Mouse (Mus musculus) left cerebral cortex, postnatal 14 days (tissue): ENCODE results near the gene Ptrh1. TPM values are rescaled to one million over a fixed set of nuclear protein-coding genes. Genes with fewer than 3 reads are reported as not detected.

Experiments used
- DNase-seq, 2 experiments: peaks; one replicate each; pipeline ENCODE4 v3.0.0; 2021 to 2022; ENCODE audit warnings: low spot score in 2 of 2, mixed read lengths in 1 of 2
- intact Hi-C: fragments of 180-260 bp; cut with DNase I; formaldehyde crosslinking; loops from one replicate; pipeline ENCODE4 v1.15.1; 2025
- total RNA-seq, 2 experiments: library from RNA; stranded (reverse); gene quantifications; 2 replicates each; pipeline ENCODE4 v1.2.3; 2021

Gene Ptrh1
- total RNA-seq, 2 experiments from 2014 or later = 6.1 to 7.6 TPM

- no peak for DNase-seq
- intact Hi-C loops = no loop called here
Observed at GRCm38 (mm10) chr2:32825796-32826195, 50.2 kb downstream of the Ptrh1 start.

Other genes with a start within 250 kb of the Ptrh1 start
- 10 to 100 TPM; 35.2 to 44.4 TPM for gene Fam102a, start 240.5 kb upstream of the Ptrh1 start, total RNA-seq
- gene Dpm2, start 204.9 kb upstream of the Ptrh1 start, total RNA-seq = 10 to 100 TPM; 78.7 to 86.3 TPM
- gene Pip5kl1, start 201.0 kb upstream of the Ptrh1 start, total RNA-seq = 10 to 100 TPM; 12.7 to 14.3 TPM
- 1 to 10 TPM in 1 of 2 experiments, under 1 TPM in 1; 0.86 to 1.1 TPM for gene 9430097D07Rik, start 200.1 kb upstream of the Ptrh1 start, total RNA-seq
- 10 to 100 TPM; 36.2 to 38.4 TPM for gene St6galnac4, start 188.7 kb upstream of the Ptrh1 start, total RNA-seq
- gene St6galnac6, start 176.1 kb upstream of the Ptrh1 start, total RNA-seq = 100 to 1,000 TPM; 110 to 114 TPM
- gene Ak1, start 154.0 kb upstream of the Ptrh1 start, total RNA-seq = 100 to 1,000 TPM; 162 to 164 TPM
- 10 to 100 TPM; 30.7 to 34.5 TPM for gene Eng, start 129.2 kb upstream of the Ptrh1 start, total RNA-seq
- gene Fpgs, start 71.6 kb upstream of the Ptrh1 start, total RNA-seq = 10 to 100 TPM in 1 of 2 experiments, 1 to 10 TPM in 1; 9.5 to 10.1 TPM
- gene Cdk9, start 62.7 kb upstream of the Ptrh1 start, total RNA-seq = 100 to 1,000 TPM; 100 to 106 TPM
- gene Sh2d3c, start 54.7 kb upstream of the Ptrh1 start, total RNA-seq = 10 to 100 TPM; 31.1 to 35.6 TPM
- gene 6330409D20Rik, start 34.8 kb upstream of the Ptrh1 start, total RNA-seq = 1 to 10 TPM; 2.2 to 3.8 TPM
- gene Tor2a, start 18.6 kb upstream of the Ptrh1 start, total RNA-seq = 10 to 100 TPM; 27.6 to 30.4 TPM
- under 1 TPM; 0.23 to 0.35 TPM for gene Ttc16, start 153 bp upstream of the Ptrh1 start, total RNA-seq
- under 1 TPM in 1 of 2 experiments, not detected in 1; 0.33 TPM for gene Cfap157, start 8.6 kb downstream of the Ptrh1 start, total RNA-seq
- gene Stxbp1, start 71.5 kb downstream of the Ptrh1 start, total RNA-seq = 1,000 to 10,000 TPM; 1,032 to 1,038 TPM
- gene Fam129b, start 100.3 kb downstream of the Ptrh1 start, total RNA-seq = 10 to 100 TPM; 20.0 to 21.0 TPM
- 100 to 1,000 TPM; 117 to 120 TPM for gene Rpl12, start 185.8 kb downstream of the Ptrh1 start, total RNA-seq
- 10 to 100 TPM; 31.1 to 40.6 TPM for gene Lrsam1, start 185.8 kb downstream of the Ptrh1 start, total RNA-seq
- gene Slc2a8, start 206.3 kb downstream of the Ptrh1 start, total RNA-seq = 10 to 100 TPM; 25.0 to 27.4 TPM